34 mouse cellular contexts compared by ENCODE assay signal in the genomic region with DNA sequence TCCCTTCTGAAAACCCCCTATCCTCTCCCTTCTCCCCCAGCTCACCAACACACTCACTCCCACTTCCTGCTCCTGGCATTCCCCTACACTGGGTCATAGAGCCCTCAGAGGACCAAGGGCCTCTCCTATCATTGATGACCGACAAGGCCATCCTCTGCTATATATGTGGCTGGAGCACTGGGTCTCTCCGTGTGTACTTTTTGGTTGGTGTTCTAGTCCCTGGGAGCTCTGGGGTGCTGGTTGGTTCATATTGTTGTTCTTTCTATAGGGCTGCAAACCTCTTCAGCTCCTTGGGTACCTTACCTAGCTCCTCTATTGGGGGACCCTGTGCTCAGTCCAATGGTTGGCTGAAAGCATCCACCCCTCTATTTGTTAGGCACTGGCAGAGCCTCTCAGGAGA.
"Had no signal": no experiment of that assay in that cellular context is flagged by ENCODE, and none has a peak within 500 bp of the region (broad histone marks: within the 10 kb centered on the region; RNA-seq: fewer than 3 reads in every experiment).

No protein-coding gene starts in this region.

- H3K4me2 ChIP-seq: heart, embryonic 12.5 days; heart, embryonic 13.5 days; heart, embryonic 15.5 days; hindbrain, embryonic 12.5 days; hindbrain, embryonic 13.5 days; hindbrain, embryonic 14.5 days; hindbrain, embryonic 15.5 days; intestine, embryonic 15.5 days; kidney, embryonic 15.5 days had no signal

- H3K27ac ChIP-seq: heart, embryonic 10.5 days; heart, embryonic 13.5 days; heart, embryonic 15.5 days; hindbrain, embryonic 10.5 days; hindbrain, embryonic 12.5 days; hindbrain, embryonic 13.5 days; hindbrain, embryonic 14.5 days; hindbrain, embryonic 15.5 days; hindbrain, postnatal 0 days; intestine, embryonic 15.5 days; kidney, embryonic 15.5 days; kidney, postnatal 0 days; layer of hippocampus, adult 2 months had no signal

- H3K27me3 ChIP-seq: heart, embryonic 12.5 days; heart, embryonic 13.5 days; heart, embryonic 15.5 days; hindbrain, embryonic 12.5 days; hindbrain, embryonic 13.5 days; hindbrain, embryonic 15.5 days; intestine, embryonic 15.5 days; kidney, embryonic 15.5 days had no signal

- H3K4me1 ChIP-seq: heart, embryonic 10.5 days; heart, embryonic 12.5 days; heart, embryonic 13.5 days; heart, embryonic 15.5 days; hindbrain, embryonic 10.5 days; hindbrain, embryonic 12.5 days; hindbrain, embryonic 13.5 days; hindbrain, embryonic 15.5 days; intestine, embryonic 15.5 days; kidney, embryonic 15.5 days had no signal

- H3K36me3 ChIP-seq: heart, embryonic 10.5 days; heart, embryonic 12.5 days; heart, embryonic 13.5 days; heart, embryonic 15.5 days; hindbrain, embryonic 10.5 days; hindbrain, embryonic 12.5 days; hindbrain, embryonic 13.5 days; hindbrain, embryonic 15.5 days; intestine, embryonic 15.5 days; kidney, embryonic 15.5 days had no signal

- H3K9ac ChIP-seq: heart, embryonic 12.5 days; heart, embryonic 13.5 days; heart, embryonic 15.5 days; hindbrain, embryonic 12.5 days; hindbrain, embryonic 13.5 days; hindbrain, embryonic 14.5 days; hindbrain, embryonic 15.5 days; intestine, embryonic 15.5 days; kidney, embryonic 15.5 days had no signal

- H3K9me3 ChIP-seq: heart, embryonic 10.5 days; heart, embryonic 12.5 days; heart, embryonic 15.5 days; hindbrain, embryonic 10.5 days; hindbrain, embryonic 12.5 days; hindbrain, embryonic 13.5 days; hindbrain, embryonic 15.5 days; intestine, embryonic 15.5 days; kidney, embryonic 15.5 days had no signal

- DNase-seq: heart, postnatal 10 days; heart, postnatal 14 days; heart, postnatal 36 days; heart, postnatal 4 days; kidney, adult 11 months; kidney, adult 18-20 months; kidney, adult 2 months; kidney, adult 8-10 months; kidney, adult 9 months; kidney, postnatal 10 days; kidney, postnatal 14 days; kidney, postnatal 25 days; kidney, postnatal 36 days; kidney, postnatal 4 days; layer of hippocampus, adult 9-11 months; layer of hippocampus, postnatal 36 days had no signal

- H3K4me3 ChIP-seq: heart, embryonic 10.5 days; heart, embryonic 12.5 days; heart, embryonic 13.5 days; heart, embryonic 15.5 days; hindbrain, embryonic 10.5 days; hindbrain, embryonic 12.5 days; hindbrain, embryonic 13.5 days; hindbrain, embryonic 15.5 days; intestine, embryonic 15.5 days; kidney, embryonic 15.5 days; layer of hippocampus, adult 2 months had no signal

- ATAC-seq: hindbrain, embryonic 16.5 days; hindbrain, postnatal 0 days; inflammation-experienced regulatory T-cells, adult 6 months; intestine, embryonic 15.5 days; intestine, embryonic 16.5 days; intestine, postnatal 0 days had no signal
